Mouse (Mus musculus) midbrain, embryonic 10.5 days (tissue): Measurements from ENCODE around the gene 1700021F07Rik. TPM values are rescaled to one million over a fixed set of nuclear protein-coding genes. Genes with fewer than 3 reads are reported as not detected.

Experiments
- DNase-seq: peaks from one replicate; pipeline ENCODE4 v3.0.0-alpha.2; 2017; ENCODE audit warnings: low spot score
- H3K27ac ChIP-seq: fragments of 300-500 bp; sonication (generic); replicated peaks from 2 replicates; pipeline ENCODE4 v1.5.1; 2016; ENCODE audit warnings: mild to moderate bottlenecking
- H3K27me3 ChIP-seq: fragments of 300-500 bp; sonication (generic); 2 replicates; pipeline ENCODE4 v1.6.1; 2016; ENCODE audit warnings: low read depth, mild to moderate bottlenecking; ENCODE audit not compliant: poor library complexity, severe bottlenecking
- H3K36me3 ChIP-seq: fragments of 300-500 bp; sonication (generic); 2 replicates; pipeline ENCODE4 v1.6.1; 2016; ENCODE audit warnings: mild to moderate bottlenecking, moderate library complexity
- H3K4me1 ChIP-seq: fragments of 300-500 bp; sonication (generic); 2 replicates; pipeline ENCODE4 v1.6.1; 2016
- H3K4me3 ChIP-seq: fragments of 300-500 bp; sonication (generic); 2 replicates; pipeline ENCODE4 v1.5.1; 2016; ENCODE audit warnings: mild to moderate bottlenecking, moderate library complexity
- H3K9me3 ChIP-seq: fragments of 300-500 bp; sonication (generic); replicated peaks from 2 replicates; pipeline ENCODE4 v1.6.1; 2016; ENCODE audit warnings: mild to moderate bottlenecking
- WGBS: fragments of 180-500 bp; shearing (Covaris S2); methylation state at CpG from one replicate; pipeline ENCODE4 v1.1.7; 2016; 5-methylcytosine and 5-hydroxymethylcytosine counted together
- polyA plus RNA-seq: library from polyadenylated mRNA; unstranded; fragments of >200 nt; fragmentation: Nextera tagmentation; extraction: Ambion mirVana; gene quantifications from 2 replicates; pipeline ENCODE4 v1.2.1, GENCODE M21; 2016

1700021F07Rik gene
- not detected in 2 replicates for polyA plus RNA-seq

- WGBS = 94% methylated on average over 18 of the region's 18 CpGs
- DNase-seq = no peak
- Histone ChIP-seq H3K4me3 (no peak within 1 kb of the TSS), H3K4me1 (no peaks in the 10 kb centered on the region), H3K9me3 (no peaks in the 10 kb centered on the region; the same call in 1 of the 2 replicates), H3K27me3 (no peaks in the 10 kb centered on the region), H3K27ac (no peak within 1 kb of the TSS; the same call in 1 of the 2 replicates), H3K36me3 (no peaks in the 10 kb centered on the region)
Observed at GRCm38 (mm10) chr2:173522376-173522775, at the start of gene 1700021F07Rik. TSS of gene 1700021F07Rik (plus strand) at chr2:173522586.

GRCm38 (mm10) chr2:173473233-173473632 is 49.2 kb upstream of the 1700021F07Rik start:
- H3K9me3 ChIP-seq = no peaks in the 10 kb centered on the region
- DNase-seq = peak; percentile 11
- H3K27ac ChIP-seq = no peak overlapping the region
- no peak overlapping the region for H3K4me3 ChIP-seq
- H3K36me3 ChIP-seq = no peaks in the 10 kb centered on the region
- H3K4me1 ChIP-seq = no peaks in the 10 kb centered on the region
- 69% methylated on average over 11 of the region's 11 CpGs for WGBS
- H3K27me3 ChIP-seq = no peaks in the 10 kb centered on the region

GRCm38 (mm10) chr2:173479050-173479449 is 43.3 kb upstream of the 1700021F07Rik start:
- H3K27ac ChIP-seq = no peak overlapping the region
- H3K27me3 ChIP-seq = no peaks in the 10 kb centered on the region
- no peaks in the 10 kb centered on the region for H3K9me3 ChIP-seq
- WGBS = 94% methylated on average over 12 of the region's 12 CpGs
- no peak for DNase-seq
- no peak overlapping the region for H3K4me3 ChIP-seq
- H3K4me1 ChIP-seq = no peaks in the 10 kb centered on the region
- no peaks in the 10 kb centered on the region for H3K36me3 ChIP-seq

GRCm38 (mm10) chr2:173484486-173484885 is 37.9 kb upstream of the 1700021F07Rik start:
- WGBS = 90% methylated on average over 4 of the region's 4 CpGs

GRCm38 (mm10) chr2:173499612-173500011 is 22.8 kb upstream of the 1700021F07Rik start:
- H3K27me3 ChIP-seq = no peaks in the 10 kb centered on the region
- 91% methylated on average over 2 of the region's 2 CpGs for WGBS
- no peaks in the 10 kb centered on the region for H3K36me3 ChIP-seq
- no peak for DNase-seq
- no peaks in the 10 kb centered on the region for H3K9me3 ChIP-seq
- no peak overlapping the region for H3K4me3 ChIP-seq
- no peak overlapping the region for H3K27ac ChIP-seq
- no peaks in the 10 kb centered on the region for H3K4me1 ChIP-seq

More at GRCm38 (mm10) chr2:173484486-173484885, 37.9 kb upstream of the 1700021F07Rik start:
- H3K27me3 ChIP-seq = no peaks in the 10 kb centered on the region
- H3K36me3 ChIP-seq = no peaks in the 10 kb centered on the region
- H3K27ac ChIP-seq = no peak overlapping the region
- H3K9me3 ChIP-seq = no peaks in the 10 kb centered on the region
- DNase-seq = no peak
- no peaks in the 10 kb centered on the region for H3K4me1 ChIP-seq
- no peak overlapping the region for H3K4me3 ChIP-seq

GRCm38 (mm10) chr2:173513977-173514376 is 8.4 kb upstream of the 1700021F07Rik start:
- DNase-seq = no peak
- no peak overlapping the region for H3K27ac ChIP-seq
- H3K9me3 ChIP-seq = peaks cover 18% of the 10 kb centered on the region; the same call in 1 of the 2 replicates
- H3K27me3 ChIP-seq = no peaks in the 10 kb centered on the region
- no peak overlapping the region for H3K4me3 ChIP-seq
- no peaks in the 10 kb centered on the region for H3K4me1 ChIP-seq
- WGBS = 94% methylated on average over 6 of the region's 6 CpGs
- no peaks in the 10 kb centered on the region for H3K36me3 ChIP-seq

- Histone ChIP-seq H3K27ac (no peak overlapping the region), H3K4me3 (no peak overlapping the region), H3K9me3 (peaks cover 11% of the 10 kb centered on the region; the same call in 1 of the 2 replicates), H3K27me3 (no peaks in the 10 kb centered on the region), H3K4me1 (no peaks in the 10 kb centered on the region), H3K36me3 (no peaks in the 10 kb centered on the region)
- WGBS = 73% methylated on average over 6 of the region's 6 CpGs
- DNase-seq = no peak
Observed at GRCm38 (mm10) chr2:173515186-173515585, 7.2 kb upstream of the 1700021F07Rik start.

GRCm38 (mm10) chr2:173516150-173516855 is 6.1 kb upstream of the 1700021F07Rik start:
- no peak overlapping the region for H3K27ac ChIP-seq
- no peaks in the 10 kb centered on the region for H3K27me3 ChIP-seq
- H3K4me1 ChIP-seq = no peaks in the 10 kb centered on the region
- no peaks in the 10 kb centered on the region for H3K36me3 ChIP-seq
- H3K9me3 ChIP-seq = no peaks in the 10 kb centered on the region; the same call in 1 of the 2 replicates
- DNase-seq = no peak
- WGBS = 84% methylated on average over 25 of the region's 25 CpGs
- no peak overlapping the region for H3K4me3 ChIP-seq

- no peaks in the 10 kb centered on the region for H3K36me3 ChIP-seq
- no peak overlapping the region for H3K27ac ChIP-seq
- no peaks in the 10 kb centered on the region for H3K4me1 ChIP-seq
- DNase-seq = no peak
- H3K4me3 ChIP-seq = no peak overlapping the region
- 84% methylated on average over 3 of the region's 3 CpGs for WGBS
- H3K9me3 ChIP-seq = no peaks in the 10 kb centered on the region
- no peaks in the 10 kb centered on the region for H3K27me3 ChIP-seq
Observed at GRCm38 (mm10) chr2:173528493-173528892, 6.1 kb downstream of the 1700021F07Rik start.

- Histone ChIP-seq H3K27me3 (no peaks in the 10 kb centered on the region), H3K27ac (no peak overlapping the region), H3K36me3 (no peaks in the 10 kb centered on the region), H3K4me1 (no peaks in the 10 kb centered on the region), H3K9me3 (no peaks in the 10 kb centered on the region), H3K4me3 (no peak overlapping the region)
- DNase-seq = no peak
- WGBS = 78% methylated on average over 15 of the region's 15 CpGs
Observed at GRCm38 (mm10) chr2:173532711-173533462, 10.5 kb downstream of the 1700021F07Rik start.

GRCm38 (mm10) chr2:173534581-173534980 is 12.2 kb downstream of the 1700021F07Rik start:
- Histone ChIP-seq H3K9me3 (no peaks in the 10 kb centered on the region), H3K4me3 (no peak overlapping the region), H3K27ac (no peak overlapping the region), H3K27me3 (no peaks in the 10 kb centered on the region), H3K36me3 (no peaks in the 10 kb centered on the region), H3K4me1 (peaks cover 1% of the 10 kb centered on the region)
- 86% methylated on average over 7 of the region's 7 CpGs for WGBS
- no peak for DNase-seq

- no peak for DNase-seq
- Histone ChIP-seq H3K27me3 (no peaks in the 10 kb centered on the region), H3K36me3 (no peaks in the 10 kb centered on the region), H3K27ac (no peak overlapping the region), H3K4me3 (no peak overlapping the region), H3K4me1 (peaks cover 9% of the 10 kb centered on the region), H3K9me3 (no peaks in the 10 kb centered on the region)
- WGBS = 88% methylated on average over 18 of the region's 18 CpGs
Observed at GRCm38 (mm10) chr2:173535390-173535789, 13.0 kb downstream of the 1700021F07Rik start.

GRCm38 (mm10) chr2:173535886-173536285 is 13.5 kb downstream of the 1700021F07Rik start:
- WGBS = 87% methylated on average over 9 of the region's 9 CpGs
- Histone ChIP-seq H3K9me3 (no peaks in the 10 kb centered on the region), H3K4me3 (no peak overlapping the region), H3K36me3 (no peaks in the 10 kb centered on the region), H3K4me1 (peaks cover 12% of the 10 kb centered on the region), H3K27ac (no peak overlapping the region), H3K27me3 (no peaks in the 10 kb centered on the region)
- no peak for DNase-seq
